Mouse (Mus musculus): ENCODE data around the gene Mlst8.

- TF ChIP-seq CTCF (IDR thresholded peaks at IDR 0.05) (no peak), POLR2A (IDR thresholded peaks at IDR 0.05; ENCODE audit: insufficient read depth, low read depth, low read length) (no peak), EP300 (IDR thresholded peaks at IDR 0.05; ENCODE audit: insufficient read depth, low read depth, low read length) (no peak)
Observed at GRCm38 (mm10) chr17:24477985-24478600, 785 bp downstream of the Mlst8 start.
